Mouse (Mus musculus) gastrocnemius, adult 2 months (tissue): ENCODE results near the gene Dnajb11. TPM values are rescaled to one million over a fixed set of nuclear protein-coding genes. Genes with fewer than 3 reads are reported as not detected.

ENCODE experiments used
- DNase-seq: peaks from one replicate; pipeline ENCODE4 v3.0.0; 2022
- H3K27ac ChIP-seq: fragments of 200-600 bp; 2 replicates; pipeline ENCODE4 v1.8.1; 2022; ENCODE audit warnings: mild to moderate bottlenecking
- H3K4me3 ChIP-seq: fragments of 200-600 bp; 2 replicates; pipeline ENCODE4 v1.8.1; 2022; ENCODE audit warnings: mild to moderate bottlenecking, moderate library complexity
- CTCF ChIP-seq: fragments of 200-600 bp; IDR thresholded peaks from 2 replicates; pipeline ENCODE4 v1.8.1; 2022; ENCODE audit warnings: antibody characterized with exemption, mild to moderate bottlenecking, moderate library complexity
- intact Hi-C: fragments of 180-260 bp; cut with DNase I; formaldehyde crosslinking; loops from one replicate; pipeline ENCODE4 v1.15.1; 2025
- total RNA-seq, 2 experiments: library from RNA; stranded (reverse); gene quantifications; 2 replicates each; pipeline ENCODE4 v1.2.3; 2021

Dnajb11 gene
- total RNA-seq, 2 experiments from 2014 or later, result 36.0 to 44.4 TPM

DNA sequence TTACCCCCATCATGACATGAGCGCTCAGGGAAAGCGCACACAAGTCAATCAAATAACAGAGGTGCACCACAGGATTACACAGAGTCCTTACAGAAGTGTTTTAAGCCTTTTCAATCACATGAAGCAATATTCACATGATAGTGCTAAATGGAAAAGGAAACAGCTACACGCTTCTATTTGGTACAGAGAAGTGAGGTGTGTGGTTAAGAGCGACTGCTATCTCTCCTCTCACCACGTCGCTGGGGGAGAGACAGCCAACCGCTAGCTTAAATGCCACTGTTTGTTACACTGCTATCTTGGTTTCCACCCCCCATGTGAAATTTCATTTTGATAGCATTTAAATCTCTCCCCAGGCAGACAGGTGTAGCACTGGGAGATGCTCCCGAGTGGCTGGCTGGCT is 32.1 kb downstream of the Dnajb11 start:
- no peak overlapping the region for H3K4me3 ChIP-seq
- TF ChIP-seq CTCF, result no peak
- intact Hi-C loops, result no loop called here
- no peak overlapping the region for H3K27ac ChIP-seq
- no peak for DNase-seq

DNA sequence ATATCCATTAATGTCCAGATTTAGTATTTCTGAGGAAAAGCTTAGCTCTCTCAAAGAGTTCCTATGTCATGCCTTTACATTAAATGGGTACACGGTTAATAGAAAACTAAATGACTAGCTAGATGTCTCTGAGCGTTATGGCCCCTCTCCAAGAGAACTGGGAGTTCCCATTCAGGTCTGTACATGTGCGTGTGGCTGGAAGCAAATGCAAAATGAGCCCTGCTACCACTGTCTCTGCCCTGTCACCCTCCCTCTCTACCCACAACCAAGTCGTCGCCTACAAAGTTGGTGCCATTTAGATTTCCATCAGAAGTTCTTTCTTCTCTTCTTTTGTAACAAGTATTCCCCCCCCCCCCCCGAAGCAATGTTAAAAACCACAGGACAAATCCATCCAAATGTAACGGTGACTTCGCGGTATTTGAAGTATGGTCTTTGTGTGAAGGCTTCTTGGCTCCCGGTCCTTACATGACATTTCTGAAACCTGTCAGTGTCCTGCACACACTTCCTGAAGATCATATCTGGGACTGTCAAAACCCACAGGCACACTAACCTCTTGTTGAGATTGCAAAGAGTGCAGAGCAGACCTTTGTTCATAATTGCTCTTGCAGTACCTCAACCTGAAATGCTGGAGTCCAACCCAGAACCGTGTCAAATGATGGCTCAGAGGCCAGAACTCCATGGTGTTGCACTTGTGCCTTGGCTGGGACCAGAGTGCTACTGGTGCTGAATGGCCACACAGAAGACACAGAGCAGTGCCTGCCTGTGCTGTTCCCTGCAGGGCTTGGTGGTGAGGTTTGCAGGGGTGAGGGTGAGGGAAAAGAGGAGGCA is 33.3 kb downstream of the Dnajb11 start, which contains the start of gene Ahsg:
Gene Ahsg (plus strand): TSS at position 595 of the 828 bp plus-strand sequence.
- H3K27ac ChIP-seq, result no peak within 1 kb of the TSS
- no peak within 1 kb of the TSS for H3K4me3 ChIP-seq
- no peak for TF ChIP-seq CTCF
- no peak for DNase-seq
- intact Hi-C loops, result no loop called here

DNA sequence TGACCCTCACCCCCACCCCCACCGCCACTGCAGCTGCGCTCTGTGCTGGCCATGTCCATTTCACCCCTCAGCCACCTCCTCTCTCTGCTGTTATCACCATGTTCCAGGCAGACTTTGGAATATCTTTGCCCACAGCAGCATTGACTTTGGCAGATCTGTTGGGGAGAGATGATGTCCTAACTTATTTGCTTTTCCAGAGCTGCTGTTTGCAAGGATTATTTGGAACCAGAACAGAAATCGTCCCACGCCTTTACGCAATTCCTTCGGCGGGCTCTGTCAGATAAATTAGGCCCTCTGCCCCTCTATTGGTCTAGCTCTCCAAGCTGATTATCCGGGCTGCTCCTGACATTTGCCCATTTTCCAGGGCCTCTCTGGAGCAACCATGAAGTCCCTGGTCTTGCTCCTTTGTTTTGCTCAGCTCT is 34.1 kb downstream of the Dnajb11 start:
- no peak for DNase-seq
- H3K4me3 ChIP-seq, result no peak overlapping the region
- no peak overlapping the region for H3K27ac ChIP-seq
- TF ChIP-seq CTCF, result no peak
- intact Hi-C loops, result no loop called here

DNA sequence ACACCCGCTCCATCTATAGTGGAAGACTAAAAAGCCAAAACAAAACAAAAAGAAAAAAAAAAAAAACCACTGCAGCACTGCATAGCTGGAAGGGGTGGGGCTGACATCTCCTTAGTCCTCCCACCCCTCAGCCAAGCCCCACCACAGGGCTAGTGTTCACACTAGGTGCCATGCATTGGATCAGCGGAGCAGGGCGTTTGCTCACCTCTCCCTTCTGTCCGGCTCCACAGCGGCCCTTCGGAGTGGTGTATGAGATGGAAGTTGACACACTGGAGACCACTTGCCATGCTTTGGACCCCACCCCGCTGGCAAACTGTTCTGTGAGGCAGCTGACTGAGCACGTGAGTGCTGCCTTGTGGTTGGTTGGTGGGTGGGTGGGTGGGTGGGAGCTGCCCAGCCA is 36.5 kb downstream of the Dnajb11 start:
- intact Hi-C loops, result no loop called here
- no peak for DNase-seq
- Histone ChIP-seq H3K27ac (no peak overlapping the region), H3K4me3 (no peak overlapping the region)
- no peak for TF ChIP-seq CTCF

DNA sequence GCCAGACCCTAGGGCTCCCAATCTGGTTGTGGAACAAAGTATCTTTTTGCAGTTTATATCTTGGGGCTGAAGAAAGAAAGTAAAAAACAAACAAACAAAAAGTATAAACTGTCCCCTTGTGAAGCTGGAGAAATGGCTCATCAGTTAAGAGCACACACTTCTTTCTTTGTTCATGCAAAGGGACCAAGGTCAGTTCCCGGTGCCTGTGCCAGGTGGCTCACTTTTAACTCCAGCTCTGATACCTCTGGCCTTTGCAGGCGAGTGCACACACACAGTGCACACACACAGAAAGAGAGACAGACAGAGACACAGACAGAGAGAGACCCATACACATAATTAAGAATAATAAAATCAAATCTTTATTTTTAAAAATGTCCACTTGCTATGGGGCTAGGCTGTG is 39.0 kb downstream of the Dnajb11 start:
- Histone ChIP-seq H3K4me3 (no peak overlapping the region), H3K27ac (no peak overlapping the region)
- DNase-seq, result no peak
- no peak for TF ChIP-seq CTCF
- intact Hi-C loops, result no loop called here

DNA sequence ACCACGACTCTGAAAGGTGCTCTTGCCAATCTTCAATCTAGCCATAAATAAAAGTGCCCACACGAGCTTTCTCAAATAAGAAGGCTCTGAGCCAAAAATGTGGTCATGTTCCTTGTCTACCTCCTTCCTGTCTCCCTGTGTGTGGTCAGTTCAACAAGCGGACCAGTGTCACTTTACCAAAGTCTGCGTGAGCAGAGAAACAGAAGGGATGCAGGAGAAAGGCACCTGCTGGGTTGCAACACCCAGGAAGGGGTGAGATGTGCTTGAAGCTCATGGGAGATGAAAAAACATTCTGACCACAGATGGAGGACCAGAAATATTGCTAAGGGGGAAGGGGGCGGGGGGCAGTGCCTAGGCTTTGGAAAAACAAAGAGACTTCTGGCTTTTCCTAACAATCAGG is 41.7 kb downstream of the Dnajb11 start:
- Histone ChIP-seq H3K27ac (no peak overlapping the region), H3K4me3 (no peak overlapping the region)
- DNase-seq, result no peak
- intact Hi-C loops, result no loop called here
- TF ChIP-seq CTCF, result no peak

DNA sequence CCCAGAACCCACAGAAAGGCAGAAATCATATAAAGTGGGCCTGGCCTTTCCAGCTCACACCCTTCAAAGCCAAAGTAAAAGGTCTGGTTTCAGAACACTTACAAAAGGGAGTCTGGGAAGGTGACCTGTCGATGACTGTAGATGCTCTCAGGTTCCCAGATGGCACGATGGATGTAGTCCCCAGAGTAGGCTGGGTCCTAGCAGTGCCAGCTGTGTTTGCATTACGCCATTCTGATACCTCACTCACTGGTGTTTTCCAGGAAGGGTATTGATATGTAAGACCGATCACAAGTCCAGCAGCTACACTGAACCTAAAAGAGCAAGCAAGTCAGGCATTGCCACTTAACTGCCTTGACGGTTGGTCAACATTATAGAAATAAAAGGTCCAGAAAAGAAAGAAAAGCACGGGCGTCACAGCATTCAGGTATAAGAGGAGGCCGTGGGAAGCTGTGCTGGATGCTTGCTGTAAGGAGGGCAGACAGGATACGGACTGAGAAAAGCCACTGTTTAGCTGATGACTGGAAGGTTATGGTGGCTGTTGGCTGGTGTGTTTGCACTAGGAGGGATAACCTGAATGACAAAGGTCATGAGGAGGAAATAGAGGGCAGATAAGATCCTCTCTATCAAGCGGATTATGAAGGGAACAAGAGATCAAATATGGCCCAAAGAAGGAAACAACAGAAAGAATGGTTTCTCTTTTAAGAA is 42.4 kb downstream of the Dnajb11 start:
- H3K4me3 ChIP-seq, result no peak overlapping the region
- intact Hi-C loops, result no loop called here
- no peak for DNase-seq
- no peak for TF ChIP-seq CTCF
- no peak overlapping the region for H3K27ac ChIP-seq

DNA sequence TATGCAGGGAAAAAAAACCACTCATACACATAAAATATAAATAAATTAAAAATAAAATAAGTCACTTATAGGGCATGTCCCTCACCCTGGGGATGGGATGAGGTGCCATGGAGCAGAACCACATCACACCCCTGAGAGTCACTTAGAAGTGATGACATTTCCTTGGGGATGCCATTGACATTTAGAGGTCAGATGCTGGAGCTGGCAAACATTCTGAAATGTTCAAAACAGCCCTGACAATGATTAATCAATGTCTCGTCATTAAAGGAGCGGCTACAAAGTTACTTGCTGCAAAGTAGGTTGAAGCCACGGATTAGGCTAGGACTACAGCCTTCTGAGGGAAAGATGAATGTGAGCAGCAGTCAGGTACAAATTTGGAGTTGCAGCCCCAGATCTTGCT is 43.7 kb downstream of the Dnajb11 start:
- no peak for TF ChIP-seq CTCF

DNA sequence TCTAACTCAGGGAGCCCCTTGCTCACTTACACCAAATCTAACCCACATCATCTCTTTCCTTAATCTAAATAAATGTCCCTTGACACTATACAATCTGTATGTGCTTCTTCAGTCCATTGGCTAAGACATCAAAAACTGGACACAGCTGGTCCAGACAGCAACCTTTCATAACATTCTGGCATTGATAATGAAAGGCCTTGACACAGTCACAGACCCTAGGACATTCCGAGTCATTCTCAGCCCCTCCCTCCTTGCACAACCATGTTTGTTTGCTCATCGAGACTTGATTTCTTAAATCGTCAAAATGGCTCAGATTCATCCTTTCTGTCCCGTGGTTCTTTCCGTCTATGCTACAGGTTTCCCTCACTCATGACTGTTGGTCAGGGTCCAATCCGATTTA is 51.6 kb downstream of the Dnajb11 start:
- no peak for DNase-seq

More for the DNA sequence above, 43.7 kb downstream of the Dnajb11 start:
- no peak for DNase-seq
- intact Hi-C loops, result no loop called here
- no peak overlapping the region for H3K27ac ChIP-seq
- no peak overlapping the region for H3K4me3 ChIP-seq

DNA sequence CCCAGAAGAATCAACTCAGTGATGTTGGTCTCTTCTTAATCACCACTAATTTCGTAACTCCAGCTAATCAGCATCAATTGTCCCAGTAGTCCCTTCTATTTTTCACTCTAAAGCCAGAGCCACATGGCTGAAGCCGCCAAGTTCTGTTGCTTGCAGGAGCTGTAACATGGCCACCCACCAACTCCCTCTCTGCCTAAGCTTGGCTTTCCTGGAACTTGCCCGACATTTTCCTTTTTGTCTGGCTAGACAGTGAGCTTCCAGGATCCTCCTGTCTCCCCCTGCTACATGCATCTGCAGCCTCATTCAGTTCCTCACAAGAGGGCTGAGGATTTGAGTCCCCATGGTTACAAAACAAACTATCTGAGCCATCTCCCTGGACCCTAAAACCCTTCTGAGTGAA is 54.3 kb downstream of the Dnajb11 start:
- intact Hi-C loops, result no loop called here
- TF ChIP-seq CTCF, result no peak
- peak; percentile 25 for DNase-seq
- H3K4me3 ChIP-seq, result no peak overlapping the region
- H3K27ac ChIP-seq, result no peak overlapping the region

More for the DNA sequence above, 51.6 kb downstream of the Dnajb11 start:
- no peak overlapping the region for H3K4me3 ChIP-seq
- intact Hi-C loops, result no loop called here
- TF ChIP-seq CTCF, result no peak
- H3K27ac ChIP-seq, result no peak overlapping the region

DNA sequence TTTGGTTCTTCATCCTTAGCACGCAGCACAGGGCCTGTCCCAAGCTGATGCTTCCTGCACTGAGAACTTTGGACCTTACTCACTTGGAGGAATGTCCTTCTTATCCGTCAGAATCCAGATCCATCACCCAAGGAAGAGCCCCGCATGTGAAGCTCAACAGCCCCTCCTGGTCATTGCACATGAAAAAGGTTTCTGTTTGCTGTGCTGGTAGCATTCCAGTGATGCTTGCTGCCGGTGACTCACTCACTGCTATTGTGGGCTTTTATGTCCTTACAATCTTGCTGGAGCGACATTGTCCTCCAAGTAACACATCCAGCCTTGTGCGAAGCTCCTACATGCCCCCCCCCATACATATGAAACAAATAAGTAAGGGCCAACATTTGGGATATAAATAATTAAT is 55.2 kb downstream of the Dnajb11 start:
- Histone ChIP-seq H3K4me3 (no peak overlapping the region), H3K27ac (no peak overlapping the region)
- no peak for TF ChIP-seq CTCF
- intact Hi-C loops, result no loop called here
- no peak for DNase-seq

DNA sequence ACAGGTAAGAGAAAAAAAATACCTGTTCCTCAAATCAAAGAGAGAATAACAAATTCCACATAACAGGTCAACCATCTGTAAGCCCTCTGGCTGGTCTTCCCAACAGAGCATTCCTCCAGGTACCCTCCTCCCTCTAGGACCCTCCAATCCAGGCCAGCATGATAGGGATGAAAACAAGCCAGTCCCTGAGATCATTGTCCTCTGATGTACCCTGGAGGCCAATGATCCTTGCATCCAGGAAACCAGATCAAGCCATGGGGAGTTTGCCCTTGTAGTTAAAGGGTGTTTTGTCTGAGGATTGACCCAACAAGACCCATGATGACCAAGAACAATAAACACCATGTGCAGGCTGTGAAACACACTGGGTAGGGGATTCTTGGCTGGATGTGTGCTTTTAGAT is 56.6 kb downstream of the Dnajb11 start:
- no peak for DNase-seq
- Histone ChIP-seq H3K4me3 (no peak overlapping the region), H3K27ac (no peak overlapping the region)
- intact Hi-C loops, result no loop called here
- TF ChIP-seq CTCF, result no peak

DNA sequence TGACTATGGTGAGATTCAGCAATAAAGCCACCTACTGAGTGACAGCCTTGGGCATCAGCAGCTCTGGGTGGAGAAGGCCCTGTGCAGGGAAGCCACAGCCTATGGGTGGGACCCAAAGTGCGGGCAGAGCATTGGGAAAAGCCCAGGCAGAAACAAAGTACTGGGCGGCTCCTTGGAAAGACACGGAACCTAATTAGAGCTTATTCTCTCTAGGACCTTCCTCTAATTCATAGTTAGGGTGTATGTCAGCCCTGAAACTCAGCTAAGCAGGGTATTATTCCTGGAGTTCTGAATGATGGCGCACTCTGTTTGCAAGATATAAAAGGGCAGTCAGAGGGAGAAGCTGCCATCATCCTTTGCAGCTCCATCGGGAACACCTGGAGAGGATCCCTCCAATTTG is 60.4 kb downstream of the Dnajb11 start, which contains the start of gene Fetub:
Gene Fetub (plus strand): TSS at position 301 of the 400 bp plus-strand sequence.
- TF ChIP-seq CTCF, result no peak
- DNase-seq, result no peak
- Histone ChIP-seq H3K27ac (no peak within 1 kb of the TSS), H3K4me3 (no peak within 1 kb of the TSS)
- intact Hi-C loops, result no loop called here
